Mouse (Mus musculus): Measurements from ENCODE around the gene Tcf20. TPM values are rescaled to one million over a fixed set of nuclear protein-coding genes. Genes with fewer than 3 reads are reported as not detected.
A peak's percentile ranks its signal among the peaks of the same experiment; 100 is the strongest.

The Tcf20 gene
- polyA plus RNA-seq, 1 experiment from 2014 or later: 17.4 TPM

DNA sequence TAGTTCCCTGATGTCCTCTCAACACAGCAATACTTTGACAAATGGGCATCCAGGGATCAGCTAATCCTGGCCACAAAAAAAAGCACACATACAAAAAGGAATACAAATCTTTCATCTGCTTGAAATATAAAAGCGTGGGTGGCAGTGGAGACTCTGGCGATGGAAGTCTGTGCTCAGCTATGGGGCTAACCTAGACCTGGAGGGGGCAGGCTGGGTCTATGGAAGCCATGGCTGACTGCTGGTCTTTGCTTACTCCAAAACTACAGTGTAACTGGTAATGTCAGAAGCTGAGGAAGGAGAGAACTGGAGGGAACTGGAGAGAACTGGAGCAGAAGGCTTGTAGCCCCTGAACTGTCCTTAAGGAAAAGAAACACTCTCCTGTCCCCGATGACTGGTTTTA, 69.7 kb downstream of the Tcf20 start:
- H3K27me3 ChIP-seq (replicated peaks; ENCODE audit: control insufficient read depth, insufficient read depth, low read length): peaks cover 5% of the 10 kb centered on the region; the same call in 1 of the 2 replicates
- peak overlapping the region; percentile 89 for H3K27ac ChIP-seq (ENCODE audit: low read depth, low read length)
- no peak overlapping the region for H3K4me3 ChIP-seq (ENCODE audit: low read depth, low read length)
- WGBS: 62% methylated on average over 3 of the region's 3 CpGs
- DNase-seq (ENCODE audit: low spot score): no peak
- peak overlapping the region; percentile 49 for H3K4me2 ChIP-seq (ENCODE audit: low read length)
- H3K9ac ChIP-seq (ENCODE audit: low read length): peak overlapping the region; percentile 42; the same call in 1 of the 2 replicates
- no peaks in the 10 kb centered on the region for H3K9me3 ChIP-seq (replicated peaks; ENCODE audit: control insufficient read depth, low read length)
- no peaks in the 10 kb centered on the region for H3K36me3 ChIP-seq (ENCODE audit: control insufficient read depth, insufficient read depth, low read length)
- ATAC-seq: no peak
- peaks cover 57% of the 10 kb centered on the region for H3K4me1 ChIP-seq (ENCODE audit: control insufficient read depth, insufficient read depth, low read length)

DNA sequence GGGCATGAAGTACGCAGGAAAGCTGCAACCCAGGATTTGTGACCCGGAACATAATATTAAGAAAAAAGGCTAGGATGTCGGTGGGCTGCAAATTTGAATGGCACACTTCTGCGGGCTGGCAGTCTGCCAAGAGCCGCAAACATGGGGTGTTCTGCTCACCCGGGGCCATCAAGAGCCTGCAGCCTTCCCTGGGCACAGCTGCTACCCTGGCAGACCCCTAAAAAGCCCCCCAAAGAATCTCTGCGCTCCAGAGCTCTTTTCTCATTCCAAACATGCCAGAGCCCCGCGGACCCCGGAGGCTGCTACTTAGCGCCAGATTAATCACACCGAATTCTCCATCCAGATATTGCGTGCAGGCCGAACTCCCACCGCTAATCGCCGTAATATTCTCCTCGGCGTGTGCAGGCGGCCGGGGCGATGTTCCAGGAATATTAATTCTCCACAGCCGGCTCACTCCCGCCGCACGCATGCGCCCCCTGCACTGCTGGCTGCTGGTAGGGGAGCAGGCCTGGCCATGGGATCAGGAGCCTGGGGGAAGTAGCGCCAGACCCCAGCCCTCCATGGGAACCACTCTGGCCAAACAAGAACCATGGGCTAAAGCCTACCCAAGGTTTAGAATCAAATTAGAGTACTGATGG, 70.3 kb downstream of the Tcf20 start:
- H3K4me1 ChIP-seq (ENCODE audit: control insufficient read depth, insufficient read depth, low read length): peaks cover 57% of the 10 kb centered on the region
- WGBS: 7% methylated on average over 28 of the region's 28 CpGs
- no peaks in the 10 kb centered on the region for H3K9me3 ChIP-seq (replicated peaks; ENCODE audit: control insufficient read depth, low read length)
- H3K9ac ChIP-seq (ENCODE audit: low read length): peak overlapping the region; percentile 46; the same call in 1 of the 2 replicates
- no peak overlapping the region for H3K4me3 ChIP-seq (ENCODE audit: low read depth, low read length)
- H3K27ac ChIP-seq (ENCODE audit: low read depth, low read length): peak overlapping the region; percentile 89
- no peaks in the 10 kb centered on the region for H3K36me3 ChIP-seq (ENCODE audit: control insufficient read depth, insufficient read depth, low read length)
- DNase-seq (ENCODE audit: low spot score): peak; percentile 94
- peak overlapping the region; percentile 49 for H3K4me2 ChIP-seq (ENCODE audit: low read length)
- peak; percentile 64 for ATAC-seq
- peaks cover 5% of the 10 kb centered on the region; the same call in 1 of the 2 replicates for H3K27me3 ChIP-seq (replicated peaks; ENCODE audit: control insufficient read depth, insufficient read depth, low read length)

DNA sequence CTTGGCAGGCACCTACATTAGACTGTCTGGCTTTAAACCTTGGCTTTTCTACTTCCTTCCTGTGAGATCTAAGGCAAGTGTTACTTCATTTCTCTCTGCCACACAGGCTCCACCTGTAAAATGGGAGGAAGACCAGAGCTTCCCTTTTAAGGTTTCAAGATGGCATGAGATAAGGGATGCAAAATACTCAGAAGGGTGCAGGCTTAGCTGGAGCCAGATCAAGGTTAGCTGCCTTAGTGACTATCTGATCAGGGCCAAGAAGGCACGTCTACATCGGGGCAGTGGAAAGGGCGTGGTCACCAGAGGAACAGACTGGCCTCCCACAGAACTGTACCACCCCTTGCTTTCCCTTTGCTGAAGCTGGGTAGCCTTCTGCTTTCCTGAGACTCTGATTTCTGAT, 73.2 kb downstream of the Tcf20 start:
- no peaks in the 10 kb centered on the region for H3K9me3 ChIP-seq (replicated peaks; ENCODE audit: control insufficient read depth, low read length)
- peaks cover 52% of the 10 kb centered on the region for H3K4me1 ChIP-seq (ENCODE audit: control insufficient read depth, insufficient read depth, low read length)
- peaks cover 5% of the 10 kb centered on the region; the same call in 1 of the 2 replicates for H3K27me3 ChIP-seq (replicated peaks; ENCODE audit: control insufficient read depth, insufficient read depth, low read length)
- DNase-seq (ENCODE audit: low spot score): no peak
- 82% methylated on average over 3 of the region's 3 CpGs for WGBS
- ATAC-seq: no peak
- H3K4me2 ChIP-seq (ENCODE audit: low read length): no peak overlapping the region
- H3K36me3 ChIP-seq (ENCODE audit: control insufficient read depth, insufficient read depth, low read length): no peaks in the 10 kb centered on the region
- H3K27ac ChIP-seq (ENCODE audit: low read depth, low read length): no peak overlapping the region
- H3K4me3 ChIP-seq (ENCODE audit: low read depth, low read length): no peak overlapping the region
- no peak overlapping the region for H3K9ac ChIP-seq (ENCODE audit: low read length)

DNA sequence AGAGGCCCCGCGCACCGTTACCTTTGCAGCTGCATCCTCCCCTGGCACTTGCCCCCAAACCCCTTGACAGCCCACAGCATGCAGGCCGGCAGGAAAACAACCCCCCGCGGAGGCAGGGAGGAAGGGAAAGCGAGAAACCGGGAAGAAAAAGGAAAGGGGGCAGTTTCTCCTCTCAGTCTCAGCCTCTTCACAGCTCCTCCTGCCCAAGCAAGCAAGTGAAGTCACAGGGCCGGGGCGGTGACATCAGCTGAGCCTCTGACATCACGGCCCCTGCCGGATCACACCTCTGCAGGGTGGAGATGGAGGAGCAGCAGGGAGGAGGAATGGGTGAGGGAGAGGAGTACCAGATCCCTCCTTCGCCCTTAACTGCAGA, 75.7 kb downstream of the Tcf20 start:
- Histone ChIP-seq H3K4me2 (ENCODE audit: low read length) (peak overlapping the region; percentile 79), H3K27me3 (replicated peaks; ENCODE audit: control insufficient read depth, insufficient read depth, low read length) (peaks cover 5% of the 10 kb centered on the region; the same call in 1 of the 2 replicates), H3K4me3 (ENCODE audit: low read depth, low read length) (peak overlapping the region; percentile 33), H3K36me3 (ENCODE audit: control insufficient read depth, insufficient read depth, low read length) (no peaks in the 10 kb centered on the region), H3K9ac (ENCODE audit: low read length) (peak overlapping the region; percentile 70), H3K9me3 (replicated peaks; ENCODE audit: control insufficient read depth, low read length) (no peaks in the 10 kb centered on the region), H3K27ac (ENCODE audit: low read depth, low read length) (peak overlapping the region; percentile 79), H3K4me1 (ENCODE audit: control insufficient read depth, insufficient read depth, low read length) (peaks cover 41% of the 10 kb centered on the region)
- 6% methylated on average over 13 of the region's 13 CpGs for WGBS
- ATAC-seq: peak; percentile 36; the same call in 1 of the 2 replicates
- DNase-seq (ENCODE audit: low spot score): no peak

DNA sequence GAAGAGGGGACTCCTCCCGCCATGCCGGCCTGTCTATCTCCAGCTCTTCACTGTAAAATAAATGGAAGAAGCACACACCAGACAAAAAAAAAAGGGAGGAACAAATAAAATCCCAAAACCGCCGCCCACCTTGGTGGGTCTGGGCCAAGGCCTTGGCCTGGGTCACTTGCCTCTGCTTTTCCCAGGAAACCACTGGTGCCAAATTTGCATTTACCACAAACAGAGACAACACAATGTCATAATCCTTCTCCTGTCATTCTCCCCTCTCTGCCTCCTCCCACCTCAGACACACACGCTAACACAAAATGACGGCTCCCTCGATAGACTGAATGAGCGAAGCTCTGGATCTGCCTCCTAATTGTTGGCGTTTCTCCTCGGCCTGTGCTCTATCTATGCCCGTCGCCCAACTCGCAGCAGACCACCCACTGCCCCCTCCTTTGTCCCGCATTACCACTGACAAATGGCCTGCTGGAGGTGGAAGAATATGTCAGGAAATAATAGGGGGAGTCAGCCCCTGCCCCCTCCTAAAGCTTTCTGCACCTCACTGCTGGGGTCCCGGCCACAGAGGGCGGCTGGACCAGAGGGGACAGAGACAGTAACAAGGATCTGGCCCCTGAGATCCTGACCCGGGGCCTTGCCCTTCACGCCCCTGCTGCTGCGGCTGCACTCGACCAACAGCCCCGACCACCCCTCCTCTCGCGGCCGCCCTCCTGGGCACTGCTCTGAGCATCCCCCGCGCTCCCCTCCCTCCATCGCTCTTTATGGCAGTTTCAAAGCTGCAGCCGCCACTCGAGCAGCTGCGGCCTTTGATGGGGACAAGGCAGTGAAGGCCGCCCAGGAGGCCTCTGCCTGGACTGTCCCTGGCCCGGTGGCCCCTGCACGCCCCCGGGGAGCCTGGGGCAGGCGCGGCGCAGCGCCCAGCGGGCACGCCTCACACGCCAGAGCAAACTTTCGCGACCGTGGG, 76.4 kb downstream of the Tcf20 start:
- WGBS: 6% methylated on average over 44 of the region's 44 CpGs
- Histone ChIP-seq H3K4me2 (ENCODE audit: low read length) (peak overlapping the region; percentile 79), H3K4me3 (ENCODE audit: low read depth, low read length) (peak overlapping the region; percentile 33), H3K9ac (ENCODE audit: low read length) (peak overlapping the region; percentile 70), H3K27me3 (replicated peaks; ENCODE audit: control insufficient read depth, insufficient read depth, low read length) (peaks cover 5% of the 10 kb centered on the region; the same call in 1 of the 2 replicates), H3K27ac (ENCODE audit: low read depth, low read length) (peak overlapping the region; percentile 79), H3K4me1 (ENCODE audit: control insufficient read depth, insufficient read depth, low read length) (peaks cover 38% of the 10 kb centered on the region), H3K9me3 (replicated peaks; ENCODE audit: control insufficient read depth, low read length) (no peaks in the 10 kb centered on the region), H3K36me3 (ENCODE audit: control insufficient read depth, insufficient read depth, low read length) (no peaks in the 10 kb centered on the region)
- peak; percentile 72 for ATAC-seq
- DNase-seq (ENCODE audit: low spot score): peak; percentile 71

DNA sequence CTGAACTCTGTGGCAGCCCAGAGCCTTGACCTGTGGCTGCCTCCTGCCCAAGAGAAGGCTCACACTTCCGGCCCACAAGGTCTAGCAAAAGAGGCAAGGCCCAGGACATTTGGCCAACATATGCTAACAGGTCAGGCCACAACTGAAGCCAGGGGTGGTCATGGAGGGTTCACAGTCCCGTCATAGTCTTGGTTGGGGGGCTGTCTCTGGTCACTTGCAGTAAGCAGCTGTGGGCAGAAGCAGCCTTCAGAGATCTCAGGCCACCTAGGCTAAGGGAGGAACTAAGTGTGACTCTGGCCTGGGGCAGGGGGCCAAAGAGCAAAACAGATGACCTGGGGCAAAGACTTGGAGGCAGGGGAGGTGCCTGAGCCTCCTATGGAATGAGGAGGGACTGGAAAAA, 77.1 kb downstream of the Tcf20 start:
- H3K27ac ChIP-seq (ENCODE audit: low read depth, low read length): peak overlapping the region; percentile 79; the same call in 1 of the 2 replicates
- H3K4me1 ChIP-seq (ENCODE audit: control insufficient read depth, insufficient read depth, low read length): peaks cover 31% of the 10 kb centered on the region
- H3K36me3 ChIP-seq (ENCODE audit: control insufficient read depth, insufficient read depth, low read length): no peaks in the 10 kb centered on the region
- H3K4me3 ChIP-seq (ENCODE audit: low read depth, low read length): no peak overlapping the region
- no peaks in the 10 kb centered on the region for H3K9me3 ChIP-seq (replicated peaks; ENCODE audit: control insufficient read depth, low read length)
- H3K9ac ChIP-seq (ENCODE audit: low read length): 0 out of 2 replicates have a peak overlapping the region, but pooled peaks have one; percentile 70
- ATAC-seq: no peak
- peaks cover 5% of the 10 kb centered on the region; the same call in 1 of the 2 replicates for H3K27me3 ChIP-seq (replicated peaks; ENCODE audit: control insufficient read depth, insufficient read depth, low read length)
- H3K4me2 ChIP-seq (ENCODE audit: low read length): peak overlapping the region; percentile 79; the same call in 1 of the 2 replicates
- DNase-seq (ENCODE audit: low spot score): no peak
- 86% methylated on average over 2 of the region's 2 CpGs for WGBS

DNA sequence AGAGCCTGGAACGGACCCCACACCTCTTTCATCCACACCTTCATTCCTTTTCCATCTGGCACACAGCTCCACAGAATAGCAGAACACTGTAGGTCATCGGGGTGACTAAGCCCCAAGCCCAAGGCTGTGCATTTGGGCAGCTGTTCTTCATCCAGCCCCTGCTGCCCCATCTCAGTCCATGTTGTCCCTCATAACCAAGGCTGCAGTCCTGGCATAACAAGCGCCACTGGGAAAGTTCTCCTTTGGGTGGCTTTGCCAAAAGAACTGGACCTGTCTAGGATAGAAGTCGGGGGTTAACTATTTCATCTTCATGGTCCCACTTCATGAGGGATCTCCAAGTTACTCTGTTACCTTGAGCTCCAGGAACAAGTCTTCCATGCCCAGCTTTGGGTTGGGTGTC, 77.9 kb downstream of the Tcf20 start:
- Histone ChIP-seq H3K9me3 (replicated peaks; ENCODE audit: control insufficient read depth, low read length) (no peaks in the 10 kb centered on the region), H3K4me3 (ENCODE audit: low read depth, low read length) (no peak overlapping the region), H3K27me3 (replicated peaks; ENCODE audit: control insufficient read depth, insufficient read depth, low read length) (peaks cover 5% of the 10 kb centered on the region; the same call in 1 of the 2 replicates), H3K4me1 (ENCODE audit: control insufficient read depth, insufficient read depth, low read length) (peaks cover 35% of the 10 kb centered on the region), H3K9ac (ENCODE audit: low read length) (no peak overlapping the region), H3K4me2 (ENCODE audit: low read length) (no peak overlapping the region), H3K36me3 (ENCODE audit: control insufficient read depth, insufficient read depth, low read length) (no peaks in the 10 kb centered on the region), H3K27ac (ENCODE audit: low read depth, low read length) (no peak overlapping the region)
- DNase-seq (ENCODE audit: low spot score) (no peak), ATAC-seq (no peak)
- WGBS: 85% methylated on average over 4 of the region's 4 CpGs

DNA sequence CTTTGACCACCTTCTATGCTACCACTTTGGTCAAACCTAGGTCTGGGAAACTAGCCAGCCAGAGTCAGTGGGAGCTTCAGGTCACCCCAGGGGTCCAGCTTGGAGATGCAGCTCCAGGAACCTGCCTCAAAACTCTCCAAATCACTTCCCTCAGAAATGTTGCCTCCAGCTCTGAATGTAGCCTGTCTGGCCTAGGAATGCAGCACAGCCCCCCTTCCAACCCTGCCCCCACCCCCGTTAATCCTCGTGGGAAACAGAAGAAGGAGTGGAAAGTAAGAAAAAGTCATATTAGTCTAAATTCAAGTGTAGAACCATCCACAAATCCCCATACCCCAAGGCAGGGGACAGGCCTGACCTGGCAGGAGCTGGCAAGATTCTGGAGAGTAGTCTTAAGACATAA, 79.2 kb downstream of the Tcf20 start:
- no peak overlapping the region for H3K4me3 ChIP-seq (ENCODE audit: low read depth, low read length)
- no peaks in the 10 kb centered on the region for H3K9me3 ChIP-seq (replicated peaks; ENCODE audit: control insufficient read depth, low read length)
- no peak overlapping the region for H3K9ac ChIP-seq (ENCODE audit: low read length)
- peaks cover 5% of the 10 kb centered on the region; the same call in 1 of the 2 replicates for H3K27me3 ChIP-seq (replicated peaks; ENCODE audit: control insufficient read depth, insufficient read depth, low read length)
- no peaks in the 10 kb centered on the region for H3K36me3 ChIP-seq (ENCODE audit: control insufficient read depth, insufficient read depth, low read length)
- H3K4me1 ChIP-seq (ENCODE audit: control insufficient read depth, insufficient read depth, low read length): peaks cover 43% of the 10 kb centered on the region
- no peak overlapping the region for H3K4me2 ChIP-seq (ENCODE audit: low read length)
- H3K27ac ChIP-seq (ENCODE audit: low read depth, low read length): no peak overlapping the region
- ATAC-seq (no peak), DNase-seq (ENCODE audit: low spot score) (no peak)
- 15% methylated on average over 2 of the region's 2 CpGs for WGBS
